Mouse (Mus musculus) embryonic fibroblast, embryonic 13.5 days (primary cell): ENCODE measurements around the gene Rai14.

Source experiments
- CTCF ChIP-seq: IDR thresholded peaks from 2 replicates; pipeline ENCODE4 v1.5.1; 2011; ENCODE audit warnings: mild to moderate bottlenecking, control low read depth, low read length, moderate library complexity, borderline replicate concordance; ENCODE audit not compliant: insufficient read depth
- POLR2A ChIP-seq: IDR thresholded peaks from 2 replicates; pipeline ENCODE4 v1.6.1; 2011; ENCODE audit warnings: low read depth, mild to moderate bottlenecking, control low read depth, low read length, moderate library complexity

DNA sequence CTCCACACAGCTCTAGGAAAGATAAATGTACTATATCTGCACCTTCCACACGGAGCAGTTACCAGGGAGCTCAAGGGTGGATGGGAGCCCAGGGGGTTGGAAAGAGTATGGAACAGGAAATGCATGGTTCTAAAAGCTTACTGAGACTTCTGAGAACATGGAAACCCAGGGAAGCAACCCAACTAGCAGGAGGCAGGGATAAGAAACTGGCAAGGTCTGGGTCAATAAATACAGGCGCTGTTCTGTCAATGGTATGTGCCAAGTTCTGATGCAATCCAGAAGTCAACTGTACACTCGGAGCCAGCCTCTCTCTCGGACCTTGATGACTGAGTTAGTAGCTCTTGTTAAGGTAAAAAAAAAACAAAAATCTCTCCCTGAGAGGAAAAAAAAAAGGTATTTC, 42.6 kb downstream of the Rai14 start:
- no peak for TF ChIP-seq POLR2A
- TF ChIP-seq CTCF = no peak
